In the genomic region with DNA sequence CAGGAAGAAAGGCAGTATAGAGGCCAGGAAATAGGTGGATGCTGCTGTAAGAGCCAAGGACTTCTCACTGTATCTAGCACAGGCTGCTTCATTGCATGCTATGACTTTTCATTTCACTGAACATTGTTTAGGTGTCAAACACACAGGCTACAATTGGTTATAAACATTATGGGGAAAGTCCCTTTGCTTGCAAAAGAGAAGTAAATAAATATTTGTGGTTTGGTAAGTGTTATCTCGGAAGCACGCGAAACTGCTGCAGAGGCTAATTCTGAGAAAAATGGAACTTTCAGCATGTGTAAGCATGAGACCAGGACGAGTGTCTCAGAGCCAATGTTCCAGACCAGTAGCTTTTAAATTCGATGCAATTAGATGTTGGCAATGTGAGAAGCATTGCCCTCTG, we compare ENCODE assay signal across 15 mouse cellular contexts. TPM values are rescaled to one million over a fixed set of nuclear protein-coding genes. Genes with fewer than 3 reads are reported as not detected.
DNase-seq lines count a peak whose midpoint lies in the region; ATAC-seq and TF ChIP-seq lines count a peak whose summit lies in the region.
"Had no signal": no experiment of that assay in that cellular context is flagged by ENCODE, and none has a peak within 500 bp of the region (broad histone marks: within the 10 kb centered on the region; RNA-seq: fewer than 3 reads in every experiment).

No protein-coding gene starts in this region.

- DNase-seq in thymus, postnatal 4 days, result peak; percentile 1
- no peak for DNase-seq in thymus, postnatal 25 days
- DNase-seq in Patski (ENCODE audit: low read depth, low spot score), result peak; percentile 49
- no peak for DNase-seq in layer of hippocampus, postnatal 36 days
- DNase-seq in gastrocnemius, postnatal 36 days, result no peak
- DNase-seq in cerebellum, postnatal 25 days, result no peak
- DNase-seq: cerebellum, adult 8-10 months; gastrocnemius, adult 2 months; heart, postnatal 4 days; kidney, postnatal 36 days; lung, adult 18-20 months; thymus, adult 18-20 months had no signal

- intact Hi-C loops in gastrocnemius, postnatal 36 days (cut with DNase I), result no loop called here

- in situ Hi-C loops in Patski (cut with MboI; ENCODE audit: low pct_unique_long_range_greater_than_20kb), result no loop called here

- CTCF ChIA-PET in Patski (lab: Charles Lee), result interaction anchor here (1.2 to 2.3 kb wide), 2 partner anchors 8 to 109 kb away, joined by 4 to 6 read pairs; no protein-coding TSS in a partner anchor

- no peaks in the 10 kb centered on the region for H3K27me3 ChIP-seq in Patski
- H3K27me3 ChIP-seq: intestine, embryonic 15.5 days; neural tube, embryonic 15.5 days had no signal

- ATAC-seq in Patski, result peak; percentile 67
- ATAC-seq in megakaryocyte, adult 5-6 weeks (ENCODE audit: poor library complexity, severe bottlenecking), result peak; percentile 38; the same call in 1 of the 2 replicates
- ATAC-seq: intestine, embryonic 15.5 days had no signal

- POLR2A ChIA-PET in Patski (lab: Charles Lee), result interaction anchor here (0.6 kb wide), 1 partner anchor 86 kb away, joined by 4 read pairs; no protein-coding TSS in a partner anchor

- no peak for TF ChIP-seq CTCF in Patski (IDR thresholded peaks at IDR 0.05)

RNA-seq across cellular contexts. Expression of a gene that starts 6.0 kb away (rescaled TPM):
- 290 TPM for polyA plus RNA-seq in Patski (2021)
- 231 and 236 TPM in 2 replicates for total RNA-seq in megakaryocyte, adult 5-6 weeks (2015)
- 172 and 182 TPM in 2 replicates for total RNA-seq in megakaryocyte, adult 5-6 weeks (2017)
- 100 to 1,000 TPM; 464 to 480 TPM for total RNA-seq in layer of hippocampus, postnatal 36 days (2021)
- total RNA-seq in gastrocnemius, postnatal 36 days (2021), result 100 to 1,000 TPM; 134 to 143 TPM

RNA-seq across cellular contexts. Expression of a gene that starts 30.2 kb away (rescaled TPM):
- polyA plus RNA-seq in Patski (2021), result 30.8 TPM
- total RNA-seq in megakaryocyte, adult 5-6 weeks (2015), result 56.7 and 59.1 TPM in 2 replicates
- total RNA-seq in megakaryocyte, adult 5-6 weeks (2017), result 79.8 and 80.9 TPM in 2 replicates
- total RNA-seq in layer of hippocampus, postnatal 36 days (2021), result 10 to 100 TPM; 63.9 to 77.7 TPM
- total RNA-seq in gastrocnemius, postnatal 36 days (2021), result 10 to 100 TPM; 12.4 to 19.4 TPM

RNA-seq across cellular contexts. Expression of a gene that starts 54.2 kb away (rescaled TPM):
- 46.1 TPM for polyA plus RNA-seq in Patski (2021)
- 0.11 TPM in 1 of 2 replicates, not detected in the other for total RNA-seq in megakaryocyte, adult 5-6 weeks (2015)
- 1.8 TPM in 1 of 2 replicates, not detected in the other for total RNA-seq in megakaryocyte, adult 5-6 weeks (2017)
- total RNA-seq in layer of hippocampus, postnatal 36 days (2021), result 100 to 1,000 TPM; 125 to 148 TPM
- total RNA-seq in gastrocnemius, postnatal 36 days (2021), result 10 to 100 TPM; 48.8 to 50.9 TPM

Comparison
In these comparisons a context has a peak if more than half of its experiments do, and no peak if none do; other contexts are left out.
1. DNase-seq: peak in thymus, postnatal 4 days (single experiment) and Patski (single experiment); none in thymus, postnatal 25 days (single experiment), layer of hippocampus, postnatal 36 days (0 of 2), gastrocnemius, postnatal 36 days (0 of 2) and cerebellum, postnatal 25 days (0 of 2).
2. RNA of a gene that starts 54.2 kb away (total RNA-seq): 125 to 148 TPM in layer of hippocampus, postnatal 36 days and 48.8 to 50.9 TPM in gastrocnemius, postnatal 36 days; 0.11 to 1.8 TPM in megakaryocyte, adult 5-6 weeks; every median in the first group is over 10 times any median in the second.